Comparison of ENCODE assay signal across 12 mouse cellular contexts in the genomic region with DNA sequence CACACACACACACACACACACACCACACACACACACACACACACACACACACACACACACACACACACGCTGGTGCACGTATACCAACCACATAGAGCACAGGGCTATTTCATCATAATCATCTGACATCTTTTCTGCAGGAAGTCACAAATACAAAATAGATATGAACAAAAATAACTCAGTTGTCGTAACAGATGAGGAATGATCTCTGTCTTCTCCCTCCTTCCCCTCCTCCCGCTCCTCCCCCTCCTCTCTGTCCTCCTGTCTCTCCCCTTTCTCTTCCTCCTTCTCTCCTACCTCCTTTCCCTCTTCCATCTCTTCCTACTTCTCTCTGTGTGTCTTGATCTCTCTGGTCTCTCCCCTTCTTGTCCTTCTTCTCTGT.
DNase-seq lines count a peak whose midpoint lies in the region; ATAC-seq and TF ChIP-seq lines count a peak whose summit lies in the region.
"Had no signal": no experiment of that assay in that cellular context is flagged by ENCODE, and none has a peak within 500 bp of the region (broad histone marks: within the 10 kb centered on the region; RNA-seq: fewer than 3 reads in every experiment).

No protein-coding gene starts in this region.

- WGBS in heart, embryonic 13.5 days, result 54% methylated on average over 4 of the region's 4 CpGs
- WGBS in spleen, adult 2 months, result 20% methylated on average over 4 of the region's 4 CpGs
- WGBS in liver, embryonic 12.5 days (ENCODE audit: insufficient replicate concordance), result 17% methylated on average over 4 of the region's 4 CpGs

- H3K4me2 ChIP-seq in heart, embryonic 13.5 days, result no peak overlapping the region; the same call in 1 of the 2 replicates
- peak overlapping the region; percentile 65 for H3K4me2 ChIP-seq in liver, embryonic 12.5 days
- H3K4me2 ChIP-seq: forebrain, embryonic 12.5 days; hindbrain, embryonic 12.5 days had no signal

- H3K27ac ChIP-seq in heart, embryonic 13.5 days (replicated peaks), result peak overlapping the region; percentile 70; the same call in 1 of the 2 replicates
- H3K27ac ChIP-seq in spleen, adult 2 months (ENCODE audit: insufficient read depth, low read length), result peak overlapping the region; percentile 51
- H3K27ac ChIP-seq in liver, embryonic 12.5 days, result peak overlapping the region; percentile 90
- H3K27ac ChIP-seq: hindbrain, embryonic 12.5 days had no signal

- TF ChIP-seq CTCF in spleen, adult 2 months (IDR thresholded peaks at IDR 0.05; ENCODE audit: extremely low read depth, insufficient read depth, insufficient read length, insufficient replicate concordance), result no peak

- intact Hi-C loops in heart, postnatal 10 days (cut with DNase I), result loop anchor here (2.0 to 5.0 kb wide), 2 partner anchors 85 to 120 kb away; a partner anchor contains a TSS

- no peak overlapping the region for H3K9ac ChIP-seq in heart, embryonic 13.5 days
- peak overlapping the region; percentile 69 for H3K9ac ChIP-seq in liver, embryonic 12.5 days
- H3K9ac ChIP-seq: forebrain, embryonic 12.5 days; hindbrain, embryonic 12.5 days had no signal

- no peaks in the 10 kb centered on the region for H3K36me3 ChIP-seq in heart, embryonic 13.5 days
- H3K36me3 ChIP-seq in spleen, adult 2 months (ENCODE audit: control insufficient read depth, insufficient read depth, low read length), result no peaks in the 10 kb centered on the region
- H3K36me3 ChIP-seq in liver, embryonic 12.5 days, result no peaks in the 10 kb centered on the region
- H3K36me3 ChIP-seq: forebrain, embryonic 12.5 days; hindbrain, embryonic 12.5 days had no signal

- ATAC-seq in heart, embryonic 13.5 days (ENCODE audit: extremely low read depth, insufficient number of reproducible peaks, low FRiP score, low TSS enrichment), result no peak
- ATAC-seq in liver, embryonic 12.5 days, result no peak

- no peak for TF ChIP-seq POLR2A in spleen, adult 2 months (IDR thresholded peaks at IDR 0.05; ENCODE audit: low read depth, low read length)

- H3K9me3 ChIP-seq in heart, embryonic 13.5 days, result no peaks in the 10 kb centered on the region
- H3K9me3 ChIP-seq in liver, embryonic 12.5 days (replicated peaks), result no peaks in the 10 kb centered on the region
- H3K9me3 ChIP-seq: forebrain, embryonic 12.5 days; hindbrain, embryonic 12.5 days had no signal

- no peak for DNase-seq in heart, postnatal 10 days
- no peak for DNase-seq in spleen, adult 2 months (ENCODE audit: low read depth in 1 of 2, low spot score in 2 of 2)
- no peak for DNase-seq in spleen, adult 12 weeks (ENCODE audit: low spot score)
- DNase-seq in urinary bladder, adult 2 months (ENCODE audit: low spot score), result no peak
- no peak for DNase-seq in gastrocnemius, adult 18-20 months (ENCODE audit: low spot score)
- DNase-seq in thymus, postnatal 0 days (ENCODE audit: low spot score), result no peak
- DNase-seq: cerebellum, adult 8-10 months; midbrain, embryonic 14.5 days had no signal

- no peaks in the 10 kb centered on the region for H3K27me3 ChIP-seq in heart, embryonic 13.5 days (replicated peaks)
- no peaks in the 10 kb centered on the region for H3K27me3 ChIP-seq in spleen, adult 2 months (ENCODE audit: control insufficient read depth, insufficient read depth, low read length)
- no peaks in the 10 kb centered on the region for H3K27me3 ChIP-seq in liver, embryonic 12.5 days (replicated peaks)
- H3K27me3 ChIP-seq: forebrain, embryonic 12.5 days; hindbrain, embryonic 12.5 days had no signal

- no peak overlapping the region for H3K4me3 ChIP-seq in heart, embryonic 13.5 days
- H3K4me3 ChIP-seq in spleen, adult 2 months (ENCODE audit: extremely low read depth, insufficient read depth, insufficient read length), result no peak overlapping the region
- peak overlapping the region; percentile 39; the same call in 1 of the 2 replicates for H3K4me3 ChIP-seq in liver, embryonic 12.5 days
- H3K4me3 ChIP-seq: forebrain, embryonic 12.5 days; hindbrain, embryonic 12.5 days had no signal

- H3K4me1 ChIP-seq in heart, embryonic 13.5 days, result peaks cover 33% of the 10 kb centered on the region
- H3K4me1 ChIP-seq in spleen, adult 2 months (ENCODE audit: control insufficient read depth, insufficient read depth, insufficient read length), result peaks cover 31% of the 10 kb centered on the region; the same call in 1 of the 2 replicates
- H3K4me1 ChIP-seq in liver, embryonic 12.5 days, result peaks cover 87% of the 10 kb centered on the region
- H3K4me1 ChIP-seq: hindbrain, embryonic 12.5 days had no signal
